Mouse (Mus musculus): ENCODE data around the gene Slc4a2. TPM values are rescaled to one million over a fixed set of nuclear protein-coding genes. Genes with fewer than 3 reads are reported as not detected.

The Slc4a2 gene
- total RNA-seq, 1 experiment from 2014 or later: 20.1 TPM

- ATAC-seq (replicated peaks; ENCODE audit: insufficient number of reproducible peaks, low FRiP score, low TSS enrichment, poor library complexity, severe bottlenecking): 0 out of 2 replicates have a peak, but pooled peaks have one; percentile 23
Observed at GRCm38 (mm10) chr5:24424004-24424781, 556 bp downstream of the Slc4a2 start.

- ATAC-seq (replicated peaks; ENCODE audit: insufficient number of reproducible peaks, low FRiP score, low TSS enrichment, poor library complexity, severe bottlenecking): no peak
Observed at GRCm38 (mm10) chr5:24424861-24425411, 1.3 kb downstream of the Slc4a2 start.

- no peak for ATAC-seq (replicated peaks; ENCODE audit: insufficient number of reproducible peaks, low FRiP score, low TSS enrichment, poor library complexity, severe bottlenecking)
Observed at GRCm38 (mm10) chr5:24425421-24426036, 1.9 kb downstream of the Slc4a2 start.

GRCm38 (mm10) chr5:24426037-24426432, 2.4 kb downstream of the Slc4a2 start:
- ATAC-seq (replicated peaks; ENCODE audit: insufficient number of reproducible peaks, low FRiP score, low TSS enrichment, poor library complexity, severe bottlenecking): no peak

- no peak for ATAC-seq (replicated peaks; ENCODE audit: insufficient number of reproducible peaks, low FRiP score, low TSS enrichment, poor library complexity, severe bottlenecking)
Observed at GRCm38 (mm10) chr5:24426556-24427284, 3.1 kb downstream of the Slc4a2 start.

GRCm38 (mm10) chr5:24427285-24427633, 3.6 kb downstream of the Slc4a2 start:
- no peak for ATAC-seq (replicated peaks; ENCODE audit: insufficient number of reproducible peaks, low FRiP score, low TSS enrichment, poor library complexity, severe bottlenecking)

- ATAC-seq (replicated peaks; ENCODE audit: insufficient number of reproducible peaks, low FRiP score, low TSS enrichment, poor library complexity, severe bottlenecking): no peak
Observed at GRCm38 (mm10) chr5:24427981-24428402, 4.4 kb downstream of the Slc4a2 start.

GRCm38 (mm10) chr5:24428596-24428995, 5.0 kb downstream of the Slc4a2 start:
- no peak for ATAC-seq (replicated peaks; ENCODE audit: insufficient number of reproducible peaks, low FRiP score, low TSS enrichment, poor library complexity, severe bottlenecking)

- ATAC-seq (replicated peaks; ENCODE audit: insufficient number of reproducible peaks, low FRiP score, low TSS enrichment, poor library complexity, severe bottlenecking): no peak
Observed at GRCm38 (mm10) chr5:24433993-24434392, 10.4 kb downstream of the Slc4a2 start.

- ATAC-seq (replicated peaks; ENCODE audit: insufficient number of reproducible peaks, low FRiP score, low TSS enrichment, poor library complexity, severe bottlenecking): no peak
Observed at GRCm38 (mm10) chr5:24441187-24441586, 17.6 kb downstream of the Slc4a2 start.

GRCm38 (mm10) chr5:24442029-24442428, 18.4 kb downstream of the Slc4a2 start:
- ATAC-seq (replicated peaks; ENCODE audit: insufficient number of reproducible peaks, low FRiP score, low TSS enrichment, poor library complexity, severe bottlenecking): no peak

GRCm38 (mm10) chr5:24443204-24443603, 19.6 kb downstream of the Slc4a2 start:
- no peak for ATAC-seq (replicated peaks; ENCODE audit: insufficient number of reproducible peaks, low FRiP score, low TSS enrichment, poor library complexity, severe bottlenecking)

- no peak for ATAC-seq (replicated peaks; ENCODE audit: insufficient number of reproducible peaks, low FRiP score, low TSS enrichment, poor library complexity, severe bottlenecking)
Observed at GRCm38 (mm10) chr5:24443927-24444326, 20.3 kb downstream of the Slc4a2 start.

GRCm38 (mm10) chr5:24444746-24445427, 21.2 kb downstream of the Slc4a2 start, which contains the start of gene Fastk:
Fastk (minus strand) TSS chr5:24445287.
- ATAC-seq (replicated peaks; ENCODE audit: insufficient number of reproducible peaks, low FRiP score, low TSS enrichment, poor library complexity, severe bottlenecking): peak; percentile 70

GRCm38 (mm10) chr5:24445428-24446080, 21.9 kb downstream of the Slc4a2 start:
- no peak for ATAC-seq (replicated peaks; ENCODE audit: insufficient number of reproducible peaks, low FRiP score, low TSS enrichment, poor library complexity, severe bottlenecking)

GRCm38 (mm10) chr5:24446630-24447029, 23.0 kb downstream of the Slc4a2 start:
- ATAC-seq (replicated peaks; ENCODE audit: insufficient number of reproducible peaks, low FRiP score, low TSS enrichment, poor library complexity, severe bottlenecking): no peak

- peak; percentile 54 for ATAC-seq (replicated peaks; ENCODE audit: insufficient number of reproducible peaks, low FRiP score, low TSS enrichment, poor library complexity, severe bottlenecking)
Observed at GRCm38 (mm10) chr5:24447624-24448298, 24.1 kb downstream of the Slc4a2 start, which contains the start of gene Tmub1. Tmub1 (minus strand) TSS chr5:24447854.

Measured in monocyte, adult 5-6 weeks (primary cell).